Mouse (Mus musculus) urinary bladder, postnatal 0 days (tissue): Measurements from ENCODE around the gene 6030458C11Rik. TPM values are rescaled to one million over a fixed set of nuclear protein-coding genes. Genes with fewer than 3 reads are reported as not detected.

Experiments
- microRNA-seq: library from miRNA; unstranded; fragments of <30 nt; microRNA quantifications from one replicate; pipeline ENCODE4, GENCODE M21; 2016
- polyA plus RNA-seq: library from polyadenylated mRNA; unstranded; fragments of >200 nt; fragmentation: Nextera tagmentation; extraction: Ambion mirVana; gene quantifications from 2 replicates; pipeline ENCODE4 v1.2.1, GENCODE M21; 2015

6030458C11Rik gene
- polyA plus RNA-seq = 19.7 and 23.4 TPM in 2 replicates

GRCm38 (mm10) chr15:12824197-12824952 lies at the start of gene 6030458C11Rik, which contains the start of gene Drosha:
Gene 6030458C11Rik (minus strand): TSS chr15:12824649.
Gene Drosha (plus strand): TSS chr15:12824815.

Small RNA genes within 50 kb of the gene (microRNA-seq; reads per million reads assigned to microRNA genes)
- gene Gm47288 = not detected

Other genes starting within 250 kb of the 6030458C11Rik start
- 19.4 and 22.4 TPM in 2 replicates for gene Pdzd2, start 84.7 kb downstream of the 6030458C11Rik start, polyA plus RNA-seq
- gene Drosha, start 166 bp upstream of the 6030458C11Rik start, polyA plus RNA-seq = 14.1 and 17.1 TPM in 2 replicates